Mouse (Mus musculus) limb, embryonic 10.5 days (tissue): Measurements from ENCODE around the gene 1810055G02Rik. TPM values are rescaled to one million over a fixed set of nuclear protein-coding genes. Genes with fewer than 3 reads are reported as not detected.
A peak's percentile ranks its signal among the peaks of the same experiment; 100 is the strongest.

Experiments used
- DNase-seq: peaks from one replicate; pipeline ENCODE4 v3.0.0-alpha.2; 2017; ENCODE audit warnings: low spot score
- H3K27ac ChIP-seq: fragments of 300-500 bp; sonication (generic); 2 replicates; pipeline ENCODE4 v1.5.1; 2016; ENCODE audit warnings: mild to moderate bottlenecking
- H3K27me3 ChIP-seq: fragments of 300-500 bp; sonication (generic); 2 replicates; pipeline ENCODE4 v1.6.1; 2016; ENCODE audit warnings: low read depth, mild to moderate bottlenecking; ENCODE audit not compliant: poor library complexity, severe bottlenecking
- H3K36me3 ChIP-seq: fragments of 300-500 bp; sonication (generic); 2 replicates; pipeline ENCODE4 v1.6.1; 2016; ENCODE audit warnings: mild to moderate bottlenecking, moderate library complexity
- H3K4me1 ChIP-seq: fragments of 300-500 bp; sonication (generic); 2 replicates; pipeline ENCODE4 v1.6.1; 2016
- H3K4me3 ChIP-seq: fragments of 300-500 bp; sonication (generic); 2 replicates; pipeline ENCODE4 v1.5.1; 2016; ENCODE audit warnings: mild to moderate bottlenecking, moderate library complexity
- H3K9me3 ChIP-seq: fragments of 300-500 bp; sonication (generic); replicated peaks from 2 replicates; pipeline ENCODE4 v1.6.1; 2016; ENCODE audit warnings: mild to moderate bottlenecking
- WGBS: fragments of 180-500 bp; shearing (Covaris S2); methylation state at CpG from one replicate; pipeline ENCODE4 v1.1.7; 2016; 5-methylcytosine and 5-hydroxymethylcytosine counted together
- polyA plus RNA-seq: library from polyadenylated mRNA; unstranded; fragments of >200 nt; fragmentation: Nextera tagmentation; extraction: Ambion mirVana; gene quantifications from 2 replicates; pipeline ENCODE4 v1.2.1, GENCODE M21; 2016

1810055G02Rik gene
- polyA plus RNA-seq, 1 experiment from 2014 or later: 43.8 TPM

- Histone ChIP-seq H3K4me3 (no peak overlapping the region), H3K4me1 (no peaks in the 10 kb centered on the region), H3K27ac (no peak overlapping the region), H3K36me3 (no peaks in the 10 kb centered on the region), H3K27me3 (no peaks in the 10 kb centered on the region), H3K9me3 (no peaks in the 10 kb centered on the region)
- no peak for DNase-seq
- WGBS: 66% methylated on average over 2 of the region's 2 CpGs
These were observed 20.8 kb downstream of the 1810055G02Rik start for GRCm38 (mm10) chr19:3728901-3729300.

GRCm38 (mm10) chr19:3730781-3731646, 22.9 kb downstream of the 1810055G02Rik start:
- WGBS: 86% methylated on average over 7 of the region's 7 CpGs
- H3K9me3 ChIP-seq: no peaks in the 10 kb centered on the region
- no peak for DNase-seq
- H3K36me3 ChIP-seq: no peaks in the 10 kb centered on the region
- H3K4me1 ChIP-seq: no peaks in the 10 kb centered on the region
- H3K27me3 ChIP-seq: no peaks in the 10 kb centered on the region
- no peak overlapping the region for H3K27ac ChIP-seq
- H3K4me3 ChIP-seq: no peak overlapping the region

- 90% methylated on average over 3 of the region's 3 CpGs for WGBS
- Histone ChIP-seq H3K4me3 (no peak overlapping the region), H3K27ac (no peak overlapping the region), H3K9me3 (no peaks in the 10 kb centered on the region), H3K27me3 (no peaks in the 10 kb centered on the region), H3K36me3 (no peaks in the 10 kb centered on the region), H3K4me1 (no peaks in the 10 kb centered on the region)
- no peak for DNase-seq
These were observed 27.9 kb downstream of the 1810055G02Rik start for GRCm38 (mm10) chr19:3736001-3736400.

- Histone ChIP-seq H3K4me1 (peaks cover 11% of the 10 kb centered on the region), H3K4me3 (no peak overlapping the region), H3K27ac (no peak overlapping the region), H3K27me3 (no peaks in the 10 kb centered on the region), H3K9me3 (no peaks in the 10 kb centered on the region), H3K36me3 (no peaks in the 10 kb centered on the region)
- WGBS: 90% methylated on average over 7 of the region's 7 CpGs
- no peak for DNase-seq
These were observed 31.6 kb downstream of the 1810055G02Rik start for GRCm38 (mm10) chr19:3739650-3740049.

- no peak for DNase-seq
- 61% methylated on average over 4 of the region's 4 CpGs for WGBS
- Histone ChIP-seq H3K4me1 (peaks cover 11% of the 10 kb centered on the region), H3K4me3 (no peak overlapping the region), H3K36me3 (no peaks in the 10 kb centered on the region), H3K9me3 (no peaks in the 10 kb centered on the region), H3K27ac (no peak overlapping the region), H3K27me3 (no peaks in the 10 kb centered on the region)
These were observed 34.6 kb downstream of the 1810055G02Rik start for GRCm38 (mm10) chr19:3742716-3743115.

GRCm38 (mm10) chr19:3743362-3743761, 35.3 kb downstream of the 1810055G02Rik start:
- peak overlapping the region; percentile 95; the same call in 1 of the 2 replicates for H3K27ac ChIP-seq
- H3K4me1 ChIP-seq: peaks cover 11% of the 10 kb centered on the region
- DNase-seq: no peak
- no peaks in the 10 kb centered on the region for H3K27me3 ChIP-seq
- H3K4me3 ChIP-seq: peak overlapping the region; percentile 64; the same call in 1 of the 2 replicates
- no peaks in the 10 kb centered on the region for H3K9me3 ChIP-seq
- 93% methylated on average over 7 of the region's 7 CpGs for WGBS
- no peaks in the 10 kb centered on the region for H3K36me3 ChIP-seq

GRCm38 (mm10) chr19:3743851-3744512, 35.9 kb downstream of the 1810055G02Rik start:
- peaks cover 11% of the 10 kb centered on the region for H3K4me1 ChIP-seq
- H3K27ac ChIP-seq: peak overlapping the region; percentile 95
- no peaks in the 10 kb centered on the region for H3K9me3 ChIP-seq
- H3K4me3 ChIP-seq: peak overlapping the region; percentile 64
- DNase-seq: peak; percentile 77
- H3K36me3 ChIP-seq: no peaks in the 10 kb centered on the region
- 9% methylated on average over 13 of the region's 13 CpGs for WGBS
- H3K27me3 ChIP-seq: no peaks in the 10 kb centered on the region

GRCm38 (mm10) chr19:3752621-3753239, 44.6 kb downstream of the 1810055G02Rik start:
- no peaks in the 10 kb centered on the region for H3K36me3 ChIP-seq
- no peak for DNase-seq
- H3K4me1 ChIP-seq: no peaks in the 10 kb centered on the region
- H3K27ac ChIP-seq: no peak overlapping the region
- H3K9me3 ChIP-seq: no peaks in the 10 kb centered on the region
- no peak overlapping the region for H3K4me3 ChIP-seq
- H3K27me3 ChIP-seq: no peaks in the 10 kb centered on the region
- WGBS: 50% methylated on average over 8 of the region's 8 CpGs

- Histone ChIP-seq H3K27me3 (no peaks in the 10 kb centered on the region), H3K4me3 (no peak overlapping the region), H3K4me1 (no peaks in the 10 kb centered on the region), H3K27ac (no peak overlapping the region), H3K36me3 (no peaks in the 10 kb centered on the region), H3K9me3 (no peaks in the 10 kb centered on the region)
- 76% methylated on average over 1 of the region's 1 CpGs for WGBS
- DNase-seq: no peak
These were observed 45.1 kb downstream of the 1810055G02Rik start for GRCm38 (mm10) chr19:3753240-3753633.

- Histone ChIP-seq H3K27ac (no peak overlapping the region), H3K9me3 (no peaks in the 10 kb centered on the region), H3K27me3 (no peaks in the 10 kb centered on the region), H3K4me3 (no peak overlapping the region), H3K4me1 (no peaks in the 10 kb centered on the region), H3K36me3 (no peaks in the 10 kb centered on the region)
- no peak for DNase-seq
- WGBS: 59% methylated on average over 8 of the region's 8 CpGs
These were observed 45.6 kb downstream of the 1810055G02Rik start for GRCm38 (mm10) chr19:3753738-3754137.

GRCm38 (mm10) chr19:3757861-3758260, 49.8 kb downstream of the 1810055G02Rik start:
- no peak overlapping the region for H3K4me3 ChIP-seq

GRCm38 (mm10) chr19:3765221-3765820, 57.2 kb downstream of the 1810055G02Rik start:
- H3K9me3 ChIP-seq: no peaks in the 10 kb centered on the region
- H3K4me3 ChIP-seq: no peak overlapping the region
- H3K4me1 ChIP-seq: peaks cover 18% of the 10 kb centered on the region
- no peaks in the 10 kb centered on the region for H3K27me3 ChIP-seq
- peaks cover 6% of the 10 kb centered on the region for H3K36me3 ChIP-seq
- no peak overlapping the region for H3K27ac ChIP-seq
- 87% methylated on average over 4 of the region's 4 CpGs for WGBS
- DNase-seq: no peak

More at GRCm38 (mm10) chr19:3757861-3758260, 49.8 kb downstream of the 1810055G02Rik start:
- Histone ChIP-seq H3K36me3 (no peaks in the 10 kb centered on the region), H3K27ac (no peak overlapping the region), H3K27me3 (no peaks in the 10 kb centered on the region), H3K9me3 (no peaks in the 10 kb centered on the region), H3K4me1 (no peaks in the 10 kb centered on the region)
- 62% methylated on average over 1 of the region's 1 CpGs for WGBS
- DNase-seq: no peak
